Mouse (Mus musculus): ENCODE results near the gene Hist1h1b. TPM values are rescaled to one million over a fixed set of nuclear protein-coding genes. Genes with fewer than 3 reads are reported as not detected.
"Not testable (repeated sequence)": the region's sequence is repeated elsewhere in the genome, so short reads cannot be mapped to it uniquely, and the experiment has no call there.

Gene Hist1h1b
- polyA plus RNA-seq (2015; fragmentation: Nextera tagmentation; extraction: Ambion mirVana) = 7.3 and 8.1 TPM in 2 replicates

- Histone ChIP-seq H3K9me3 (ENCODE audit: control insufficient read depth) (no peaks in the 10 kb centered on the region), H3K9ac (ENCODE audit: low read depth, low read length) (peak within 1 kb of the TSS; percentile 58), H3K4me3 (ENCODE audit: low read depth, low read length) (peak within 1 kb of the TSS; percentile 54), H3K36me3 (ENCODE audit: control insufficient read depth, insufficient read depth) (no peaks in the 10 kb centered on the region), H3K4me2 (replicated peaks; ENCODE audit: low read depth) (peak within 1 kb of the TSS; percentile 91), H3K27ac (ENCODE audit: low read depth, low read length) (peak within 1 kb of the TSS; percentile 69), H3K27me3 (replicated peaks; ENCODE audit: control insufficient read depth, insufficient read depth, low read length) (no peaks in the 10 kb centered on the region), H3K4me1 (replicated peaks; ENCODE audit: control insufficient read depth, insufficient read depth, low read length) (peaks cover 9% of the 10 kb centered on the region; the same call in 1 of the 2 replicates)
- no peak for TF ChIP-seq CTCF (IDR thresholded peaks at IDR 0.05; ENCODE audit: low read depth)
- peak; percentile 25 for ATAC-seq
- under 1% methylated on average over 44 of the region's 44 CpGs for WGBS
These were observed at the start of gene Hist1h1b for GRCm38 (mm10) chr13:21779767-21780731. Hist1h1b (minus strand) TSS chr13:21780625.

DNA sequence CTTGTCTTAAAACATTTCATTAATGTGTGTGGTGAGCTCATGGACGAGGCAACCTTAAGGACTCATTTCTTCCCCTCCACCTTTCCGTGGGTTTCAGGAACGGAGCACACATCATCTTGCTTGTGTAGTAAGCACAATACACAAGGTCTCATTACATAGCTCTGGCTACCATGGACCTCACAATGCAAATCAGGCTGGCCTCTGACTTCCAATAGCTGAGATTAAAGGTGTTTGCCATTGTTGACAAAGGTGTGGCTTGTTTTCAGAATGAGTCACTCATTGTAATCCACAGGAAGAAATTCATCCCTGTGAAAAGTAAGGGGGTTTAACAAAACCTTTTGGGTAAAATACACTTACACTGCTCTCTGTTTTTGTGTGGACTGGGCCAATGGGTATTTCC is 48.1 kb upstream of the Hist1h1b start:
- ATAC-seq = no peak
- 41% methylated on average over 3 of the region's 3 CpGs for WGBS
- Histone ChIP-seq H3K27me3 (replicated peaks; ENCODE audit: control insufficient read depth, insufficient read depth, low read length) (no peaks in the 10 kb centered on the region), H3K4me2 (replicated peaks; ENCODE audit: low read depth) (no peak overlapping the region), H3K27ac (ENCODE audit: low read depth, low read length) (no peak overlapping the region), H3K4me3 (ENCODE audit: low read depth, low read length) (no peak overlapping the region), H3K4me1 (replicated peaks; ENCODE audit: control insufficient read depth, insufficient read depth, low read length) (no peaks in the 10 kb centered on the region), H3K36me3 (ENCODE audit: control insufficient read depth, insufficient read depth) (no peaks in the 10 kb centered on the region), H3K9me3 (ENCODE audit: control insufficient read depth) (no peaks in the 10 kb centered on the region), H3K9ac (ENCODE audit: low read depth, low read length) (no peak overlapping the region)
- no peak for TF ChIP-seq CTCF (IDR thresholded peaks at IDR 0.05; ENCODE audit: low read depth)

- H3K27me3 ChIP-seq (replicated peaks; ENCODE audit: control insufficient read depth, insufficient read depth, low read length); H3K4me1 ChIP-seq (replicated peaks; ENCODE audit: control insufficient read depth, insufficient read depth, low read length); H3K4me3 ChIP-seq (ENCODE audit: low read depth, low read length); H3K9me3 ChIP-seq (ENCODE audit: control insufficient read depth); H3K27ac ChIP-seq (ENCODE audit: low read depth, low read length); H3K9ac ChIP-seq (ENCODE audit: low read depth, low read length); H3K4me2 ChIP-seq (replicated peaks; ENCODE audit: low read depth); H3K36me3 ChIP-seq (ENCODE audit: control insufficient read depth, insufficient read depth); ATAC-seq: not testable (repeated sequence)
- 73% methylated on average over 7 of the region's 16 CpGs for WGBS
These were observed 39.9 kb upstream of the Hist1h1b start for GRCm38 (mm10) chr13:21820082-21820890.

DNA sequence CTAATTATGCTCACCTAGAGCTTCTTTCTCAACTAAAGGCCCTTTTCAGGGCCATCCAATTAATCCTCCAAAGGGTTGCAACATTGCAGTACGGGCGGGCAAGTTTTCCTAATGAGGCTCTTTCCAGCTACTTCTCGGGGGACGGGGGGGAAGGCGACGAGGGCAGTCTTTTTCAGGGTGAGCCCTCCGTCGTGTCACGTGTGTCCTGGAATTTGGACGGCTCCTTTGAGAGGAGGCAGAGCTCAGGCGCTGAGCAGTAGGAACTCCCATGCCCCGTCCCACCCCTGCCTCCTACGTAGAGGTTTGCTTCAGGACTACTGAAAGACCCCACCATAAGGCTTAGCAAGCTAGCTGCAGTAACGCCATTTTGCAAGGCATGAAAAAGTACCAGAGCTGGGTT is 31.7 kb upstream of the Hist1h1b start:
- under 1% methylated on average over 12 of the region's 14 CpGs for WGBS
- H3K4me1 ChIP-seq (replicated peaks; ENCODE audit: control insufficient read depth, insufficient read depth, low read length); H3K27me3 ChIP-seq (replicated peaks; ENCODE audit: control insufficient read depth, insufficient read depth, low read length); H3K9me3 ChIP-seq (ENCODE audit: control insufficient read depth); H3K9ac ChIP-seq (ENCODE audit: low read depth, low read length); H3K27ac ChIP-seq (ENCODE audit: low read depth, low read length); H3K36me3 ChIP-seq (ENCODE audit: control insufficient read depth, insufficient read depth); H3K4me3 ChIP-seq (ENCODE audit: low read depth, low read length): not testable (repeated sequence)
- peak overlapping the region; percentile 37 for H3K4me2 ChIP-seq (replicated peaks; ENCODE audit: low read depth)
- ATAC-seq = peak; percentile 53

DNA sequence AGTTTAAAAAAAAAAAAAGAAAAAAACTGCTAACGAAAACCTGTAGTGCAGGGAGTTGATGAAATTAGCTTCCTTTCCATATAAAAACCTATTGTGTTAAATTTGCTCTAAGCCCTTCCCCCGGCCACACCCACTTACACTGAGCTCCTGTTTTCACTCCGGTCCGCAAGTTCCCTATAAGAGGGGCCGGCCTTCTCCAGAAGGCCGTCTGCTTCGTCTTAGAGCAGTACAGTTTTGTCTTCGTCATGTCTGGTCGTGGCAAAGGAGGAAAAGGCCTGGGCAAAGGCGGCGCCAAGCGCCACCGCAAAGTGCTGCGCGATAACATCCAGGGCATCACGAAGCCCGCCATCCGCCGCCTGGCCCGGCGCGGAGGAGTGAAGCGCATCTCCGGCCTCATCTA is 31.1 kb upstream of the Hist1h1b start, which contains the start of gene Hist1h4m:
Hist1h4m (plus strand) TSS at position 208 of the 400 bp plus-strand sequence.
- not testable (repeated sequence) for H3K9me3 ChIP-seq (ENCODE audit: control insufficient read depth); H3K27me3 ChIP-seq (replicated peaks; ENCODE audit: control insufficient read depth, insufficient read depth, low read length); H3K27ac ChIP-seq (ENCODE audit: low read depth, low read length); H3K9ac ChIP-seq (ENCODE audit: low read depth, low read length); H3K4me3 ChIP-seq (ENCODE audit: low read depth, low read length); H3K4me1 ChIP-seq (replicated peaks; ENCODE audit: control insufficient read depth, insufficient read depth, low read length); H3K36me3 ChIP-seq (ENCODE audit: control insufficient read depth, insufficient read depth)
- peak; percentile 57 for ATAC-seq
- H3K4me2 ChIP-seq (replicated peaks; ENCODE audit: low read depth) = peak within 1 kb of the TSS; percentile 37
- WGBS = no CpG with 5 or more reads among the region's 24 CpGs

- no CpG with 5 or more reads among the region's 8 CpGs for WGBS
- not testable (repeated sequence) for H3K27me3 ChIP-seq (replicated peaks; ENCODE audit: control insufficient read depth, insufficient read depth, low read length); H3K4me1 ChIP-seq (replicated peaks; ENCODE audit: control insufficient read depth, insufficient read depth, low read length); H3K9ac ChIP-seq (ENCODE audit: low read depth, low read length); H3K4me3 ChIP-seq (ENCODE audit: low read depth, low read length); H3K36me3 ChIP-seq (ENCODE audit: control insufficient read depth, insufficient read depth); H3K27ac ChIP-seq (ENCODE audit: low read depth, low read length); H3K4me2 ChIP-seq (replicated peaks; ENCODE audit: low read depth); H3K9me3 ChIP-seq (ENCODE audit: control insufficient read depth)
- 0 out of 2 replicates have a peak, but pooled peaks have one; percentile 10 for ATAC-seq
These were observed 30.6 kb upstream of the Hist1h1b start for GRCm38 (mm10) chr13:21811074-21811473.

GRCm38 (mm10) chr13:21810073-21810472 is 29.6 kb upstream of the Hist1h1b start, which contains the start of the genes Hist1h2bq and Hist1h2ao:
Hist1h2bq (minus strand) TSS chr13:21810197.
Hist1h2ao (plus strand) TSS chr13:21810465.
- H3K9me3 ChIP-seq (ENCODE audit: control insufficient read depth); H3K4me2 ChIP-seq (replicated peaks; ENCODE audit: low read depth); H3K27ac ChIP-seq (ENCODE audit: low read depth, low read length); H3K36me3 ChIP-seq (ENCODE audit: control insufficient read depth, insufficient read depth); H3K4me1 ChIP-seq (replicated peaks; ENCODE audit: control insufficient read depth, insufficient read depth, low read length); H3K4me3 ChIP-seq (ENCODE audit: low read depth, low read length); H3K27me3 ChIP-seq (replicated peaks; ENCODE audit: control insufficient read depth, insufficient read depth, low read length); H3K9ac ChIP-seq (ENCODE audit: low read depth, low read length): not testable (repeated sequence)
- peak; percentile 94 for ATAC-seq
- WGBS = no CpG with 5 or more reads among the region's 23 CpGs

GRCm38 (mm10) chr13:21803058-21803457 is 22.6 kb upstream of the Hist1h1b start:
- ATAC-seq = peak; percentile 79
- H3K36me3 ChIP-seq (ENCODE audit: control insufficient read depth, insufficient read depth); H3K27ac ChIP-seq (ENCODE audit: low read depth, low read length); H3K9me3 ChIP-seq (ENCODE audit: control insufficient read depth); H3K4me1 ChIP-seq (replicated peaks; ENCODE audit: control insufficient read depth, insufficient read depth, low read length); H3K27me3 ChIP-seq (replicated peaks; ENCODE audit: control insufficient read depth, insufficient read depth, low read length); H3K4me2 ChIP-seq (replicated peaks; ENCODE audit: low read depth); H3K9ac ChIP-seq (ENCODE audit: low read depth, low read length); H3K4me3 ChIP-seq (ENCODE audit: low read depth, low read length): not testable (repeated sequence)
- no CpG with 5 or more reads among the region's 4 CpGs for WGBS
